Mouse (Mus musculus): ENCODE measurements around the gene Mettl16. TPM values are rescaled to one million over a fixed set of nuclear protein-coding genes. Genes with fewer than 3 reads are reported as not detected.

The Mettl16 gene
- polyA plus RNA-seq, 1 experiment from 2014 or later = 47.5 TPM

- WGBS = under 1% methylated on average over 20 of the region's 20 CpGs
- peak overlapping the region; percentile 94 for H3K4me3 ChIP-seq
- peaks cover 46% of the 10 kb centered on the region for H3K4me1 ChIP-seq (replicated peaks)
- peak overlapping the region; percentile 93 for H3K27ac ChIP-seq
- H3K9me3 ChIP-seq = no peaks in the 10 kb centered on the region
- no peaks in the 10 kb centered on the region for H3K36me3 ChIP-seq
- DNase-seq (ENCODE audit: low spot score) = peak; percentile 85
- H3K27me3 ChIP-seq (ENCODE audit: insufficient read depth, poor library complexity, severe bottlenecking) = peaks cover 8% of the 10 kb centered on the region; the same call in 1 of the 2 replicates
These were observed 59.2 kb downstream of the Mettl16 start for GRCm38 (mm10) chr11:74829812-74830211.

- H3K27ac ChIP-seq = peak within 1 kb of the TSS; percentile 93
- peak within 1 kb of the TSS; percentile 94 for H3K4me3 ChIP-seq
- peaks cover 8% of the 10 kb centered on the region; the same call in 1 of the 2 replicates for H3K27me3 ChIP-seq (ENCODE audit: insufficient read depth, poor library complexity, severe bottlenecking)
- H3K36me3 ChIP-seq = no peaks in the 10 kb centered on the region
- peaks cover 51% of the 10 kb centered on the region for H3K4me1 ChIP-seq (replicated peaks)
- WGBS = under 1% methylated on average over 70 of the region's 70 CpGs
- H3K9me3 ChIP-seq = no peaks in the 10 kb centered on the region
- peak; percentile 99 for DNase-seq (ENCODE audit: low spot score)
These were observed 59.9 kb downstream of the Mettl16 start, which contains the start of gene Mnt for GRCm38 (mm10) chr11:74830256-74831161. TSS of gene Mnt (plus strand) at chr11:74830920.

GRCm38 (mm10) chr11:74831191-74831605, 60.6 kb downstream of the Mettl16 start:
- Histone ChIP-seq H3K27me3 (ENCODE audit: insufficient read depth, poor library complexity, severe bottlenecking) (peaks cover 10% of the 10 kb centered on the region; the same call in 1 of the 2 replicates), H3K9me3 (no peaks in the 10 kb centered on the region), H3K27ac (peak overlapping the region; percentile 93), H3K4me1 (replicated peaks) (peaks cover 58% of the 10 kb centered on the region), H3K36me3 (0 out of 2 replicates have a peak, but pooled peaks cover 4% of the 10 kb centered on the region), H3K4me3 (peak overlapping the region; percentile 94)
- WGBS = under 1% methylated on average over 35 of the region's 35 CpGs
- peak; percentile 70 for DNase-seq (ENCODE audit: low spot score)

- peak overlapping the region; percentile 94 for H3K4me3 ChIP-seq
- peak overlapping the region; percentile 93 for H3K27ac ChIP-seq
- WGBS = under 1% methylated on average over 61 of the region's 61 CpGs
- peak; percentile 99 for DNase-seq (ENCODE audit: low spot score)
- peaks cover 65% of the 10 kb centered on the region for H3K4me1 ChIP-seq (replicated peaks)
- peaks cover 11% of the 10 kb centered on the region; the same call in 1 of the 2 replicates for H3K36me3 ChIP-seq
- no peaks in the 10 kb centered on the region for H3K9me3 ChIP-seq
- peaks cover 16% of the 10 kb centered on the region; the same call in 1 of the 2 replicates for H3K27me3 ChIP-seq (ENCODE audit: insufficient read depth, poor library complexity, severe bottlenecking)
These were observed 61.2 kb downstream of the Mettl16 start for GRCm38 (mm10) chr11:74831606-74832451.

- Histone ChIP-seq H3K27me3 (ENCODE audit: insufficient read depth, poor library complexity, severe bottlenecking) (peaks cover 17% of the 10 kb centered on the region; the same call in 1 of the 2 replicates), H3K27ac (peak overlapping the region; percentile 93), H3K9me3 (no peaks in the 10 kb centered on the region), H3K36me3 (peaks cover 14% of the 10 kb centered on the region; the same call in 1 of the 2 replicates), H3K4me3 (peak overlapping the region; percentile 94), H3K4me1 (replicated peaks) (peaks cover 73% of the 10 kb centered on the region)
- DNase-seq (ENCODE audit: low spot score) = peak; percentile 63
- WGBS = 1% methylated on average over 26 of the region's 26 CpGs
These were observed 62.0 kb downstream of the Mettl16 start for GRCm38 (mm10) chr11:74832503-74833143.

GRCm38 (mm10) chr11:74833536-74834358, 63.1 kb downstream of the Mettl16 start:
- Histone ChIP-seq H3K27me3 (ENCODE audit: insufficient read depth, poor library complexity, severe bottlenecking) (peaks cover 11% of the 10 kb centered on the region; the same call in 1 of the 2 replicates), H3K27ac (peak overlapping the region; percentile 93), H3K4me1 (replicated peaks) (peaks cover 79% of the 10 kb centered on the region), H3K9me3 (no peaks in the 10 kb centered on the region), H3K36me3 (peaks cover 14% of the 10 kb centered on the region; the same call in 1 of the 2 replicates), H3K4me3 (peak overlapping the region; percentile 94)
- no peak for DNase-seq (ENCODE audit: low spot score)
- WGBS = 91% methylated on average over 8 of the region's 8 CpGs

GRCm38 (mm10) chr11:74834359-74834638, 63.7 kb downstream of the Mettl16 start:
- Histone ChIP-seq H3K9me3 (no peaks in the 10 kb centered on the region), H3K36me3 (peaks cover 14% of the 10 kb centered on the region; the same call in 1 of the 2 replicates), H3K4me3 (peak overlapping the region; percentile 1; the same call in 1 of the 2 replicates), H3K4me1 (replicated peaks) (peaks cover 79% of the 10 kb centered on the region), H3K27me3 (ENCODE audit: insufficient read depth, poor library complexity, severe bottlenecking) (0 out of 2 replicates have a peak, but pooled peaks cover 10% of the 10 kb centered on the region), H3K27ac (0 out of 2 replicates have a peak overlapping the region, but pooled peaks have one; percentile 50)
- 68% methylated on average over 1 of the region's 1 CpGs for WGBS
- DNase-seq (ENCODE audit: low spot score) = no peak

- WGBS = 63% methylated on average over 5 of the region's 5 CpGs
- peak overlapping the region; percentile 37; the same call in 1 of the 2 replicates for H3K27ac ChIP-seq
- no peak for DNase-seq (ENCODE audit: low spot score)
- H3K9me3 ChIP-seq = no peaks in the 10 kb centered on the region
- H3K4me3 ChIP-seq = 0 out of 2 replicates have a peak overlapping the region, but pooled peaks have one; percentile 2
- H3K27me3 ChIP-seq (ENCODE audit: insufficient read depth, poor library complexity, severe bottlenecking) = 0 out of 2 replicates have a peak, but pooled peaks cover 10% of the 10 kb centered on the region
- H3K36me3 ChIP-seq = peaks cover 17% of the 10 kb centered on the region
- peaks cover 77% of the 10 kb centered on the region for H3K4me1 ChIP-seq (replicated peaks)
These were observed 64.1 kb downstream of the Mettl16 start for GRCm38 (mm10) chr11:74834650-74835277.

GRCm38 (mm10) chr11:74835593-74836224, 65.1 kb downstream of the Mettl16 start:
- H3K4me1 ChIP-seq (replicated peaks) = peaks cover 73% of the 10 kb centered on the region
- H3K27me3 ChIP-seq (ENCODE audit: insufficient read depth, poor library complexity, severe bottlenecking) = 0 out of 2 replicates have a peak, but pooled peaks cover 10% of the 10 kb centered on the region
- H3K27ac ChIP-seq = no peak overlapping the region; the same call in 1 of the 2 replicates
- no peaks in the 10 kb centered on the region for H3K9me3 ChIP-seq
- no peak overlapping the region for H3K4me3 ChIP-seq
- no peak for DNase-seq (ENCODE audit: low spot score)
- peaks cover 26% of the 10 kb centered on the region for H3K36me3 ChIP-seq
- 86% methylated on average over 6 of the region's 6 CpGs for WGBS

- no peak overlapping the region; the same call in 1 of the 2 replicates for H3K27ac ChIP-seq
- peaks cover 80% of the 10 kb centered on the region for H3K4me1 ChIP-seq (replicated peaks)
- H3K27me3 ChIP-seq (ENCODE audit: insufficient read depth, poor library complexity, severe bottlenecking) = 0 out of 2 replicates have a peak, but pooled peaks cover 10% of the 10 kb centered on the region
- WGBS = 90% methylated on average over 22 of the region's 22 CpGs
- no peaks in the 10 kb centered on the region for H3K9me3 ChIP-seq
- no peak for DNase-seq (ENCODE audit: low spot score)
- H3K36me3 ChIP-seq = peaks cover 31% of the 10 kb centered on the region
- H3K4me3 ChIP-seq = peak overlapping the region; percentile 5; the same call in 1 of the 2 replicates
These were observed 65.8 kb downstream of the Mettl16 start for GRCm38 (mm10) chr11:74836225-74837055.
